Comparison of ENCODE assay signal across 12 mouse cellular contexts in genomic region chr5:120680918-120681317, GRCm38 (mm10). TPM values are rescaled to one million over a fixed set of nuclear protein-coding genes. Genes with fewer than 3 reads are reported as not detected.
DNase-seq lines count a peak whose midpoint lies in the region; ATAC-seq and TF ChIP-seq lines count a peak whose summit lies in the region.
"Had no signal": no experiment of that assay in that cellular context is flagged by ENCODE, and none has a peak within 500 bp of the region (broad histone marks: within the 10 kb centered on the region; RNA-seq: fewer than 3 reads in every experiment).

No protein-coding gene starts in this region.

- no peak overlapping the region for H3K4me3 ChIP-seq in liver, embryonic 12.5 days
- H3K4me3 ChIP-seq in liver, postnatal 0 days (ENCODE audit: low read depth, low read length), result no peak overlapping the region
- no peak overlapping the region for H3K4me3 ChIP-seq in embryonic facial prominence, embryonic 12.5 days
- no peak overlapping the region for H3K4me3 ChIP-seq in forebrain, postnatal 0 days (ENCODE audit: low read depth, low read length)
- no peak overlapping the region for H3K4me3 ChIP-seq in midbrain, embryonic 13.5 days (replicated peaks)

- no peak for DNase-seq in liver, postnatal 0 days
- peak; percentile 56 for DNase-seq in forebrain, postnatal 0 days
- DNase-seq in adrenal gland, postnatal 10 days, result no peak
- no peak for DNase-seq in heart, postnatal 36 days
- no peak for DNase-seq in adrenal gland, postnatal 36 days

- no peak for ATAC-seq in liver, embryonic 12.5 days
- ATAC-seq in liver, postnatal 0 days, result no peak
- no peak for ATAC-seq in embryonic facial prominence, embryonic 12.5 days (ENCODE audit: insufficient number of reproducible peaks, insufficient read depth, low FRiP score, low TSS enrichment)
- ATAC-seq in forebrain, postnatal 0 days, result no peak
- 0 out of 2 replicates have a peak, but pooled peaks have one; percentile 5 for ATAC-seq in midbrain, embryonic 13.5 days

- no peaks in the 10 kb centered on the region for H3K4me1 ChIP-seq in liver, embryonic 12.5 days
- H3K4me1 ChIP-seq in liver, postnatal 0 days (ENCODE audit: insufficient read depth), result 0 out of 2 replicates have a peak, but pooled peaks cover 3% of the 10 kb centered on the region
- peaks cover 18% of the 10 kb centered on the region for H3K4me1 ChIP-seq in embryonic facial prominence, embryonic 12.5 days
- H3K4me1 ChIP-seq in forebrain, postnatal 0 days (ENCODE audit: insufficient read depth), result peaks cover 16% of the 10 kb centered on the region
- H3K4me1 ChIP-seq in midbrain, embryonic 13.5 days (replicated peaks), result peaks cover 28% of the 10 kb centered on the region

- H3K27me3 ChIP-seq in liver, embryonic 12.5 days (replicated peaks), result peaks cover 75% of the 10 kb centered on the region
- peaks cover 28% of the 10 kb centered on the region for H3K27me3 ChIP-seq in liver, postnatal 0 days (ENCODE audit: insufficient read depth, low read length)
- peaks cover 41% of the 10 kb centered on the region for H3K27me3 ChIP-seq in embryonic facial prominence, embryonic 12.5 days
- H3K27me3 ChIP-seq in forebrain, postnatal 0 days (ENCODE audit: insufficient read depth, low read length), result no peaks in the 10 kb centered on the region
- peaks cover 34% of the 10 kb centered on the region for H3K27me3 ChIP-seq in midbrain, embryonic 13.5 days

- H3K9ac ChIP-seq in liver, embryonic 12.5 days, result no peak overlapping the region
- no peak overlapping the region for H3K9ac ChIP-seq in liver, postnatal 0 days (replicated peaks)
- H3K9ac ChIP-seq in embryonic facial prominence, embryonic 12.5 days, result 0 out of 2 replicates have a peak overlapping the region, but pooled peaks have one; percentile 1
- H3K9ac ChIP-seq in forebrain, postnatal 0 days, result no peak overlapping the region
- no peak overlapping the region for H3K9ac ChIP-seq in midbrain, embryonic 13.5 days (replicated peaks)

- H3K27ac ChIP-seq in liver, embryonic 12.5 days, result no peak overlapping the region
- no peak overlapping the region for H3K27ac ChIP-seq in liver, postnatal 0 days (ENCODE audit: low read depth)
- no peak overlapping the region for H3K27ac ChIP-seq in embryonic facial prominence, embryonic 12.5 days
- peak overlapping the region; percentile 86 for H3K27ac ChIP-seq in forebrain, postnatal 0 days (ENCODE audit: low read depth, low read length)
- peak overlapping the region; percentile 73 for H3K27ac ChIP-seq in midbrain, embryonic 13.5 days

- TF ChIP-seq CTCF in liver, postnatal 0 days (IDR thresholded peaks at IDR 0.05; ENCODE audit: low read depth), result no peak
- TF ChIP-seq CTCF in forebrain, postnatal 0 days (IDR thresholded peaks at IDR 0.05; ENCODE audit: low read depth), result no peak

- no peak for TF ChIP-seq EP300 in liver, postnatal 0 days (IDR thresholded peaks at IDR 0.05; ENCODE audit: low read depth)

- no peaks in the 10 kb centered on the region for H3K9me3 ChIP-seq in liver, embryonic 12.5 days (replicated peaks)
- H3K9me3 ChIP-seq in liver, postnatal 0 days (ENCODE audit: low read length), result no peaks in the 10 kb centered on the region
- no peaks in the 10 kb centered on the region for H3K9me3 ChIP-seq in embryonic facial prominence, embryonic 12.5 days
- H3K9me3 ChIP-seq in forebrain, postnatal 0 days (ENCODE audit: low read length), result no peaks in the 10 kb centered on the region
- no peaks in the 10 kb centered on the region for H3K9me3 ChIP-seq in midbrain, embryonic 13.5 days

- 0 out of 2 replicates have a peak overlapping the region, but pooled peaks have one; percentile 13 for H3K4me2 ChIP-seq in liver, embryonic 12.5 days
- no peak overlapping the region for H3K4me2 ChIP-seq in liver, postnatal 0 days (ENCODE audit: low read depth, low read length)
- H3K4me2 ChIP-seq in embryonic facial prominence, embryonic 12.5 days (replicated peaks), result peak overlapping the region; percentile 32
- H3K4me2 ChIP-seq in forebrain, postnatal 0 days (ENCODE audit: low read depth), result no peak overlapping the region
- peak overlapping the region; percentile 55; the same call in 1 of the 2 replicates for H3K4me2 ChIP-seq in midbrain, embryonic 13.5 days (replicated peaks)

- no peaks in the 10 kb centered on the region for H3K36me3 ChIP-seq in liver, embryonic 12.5 days
- no peaks in the 10 kb centered on the region for H3K36me3 ChIP-seq in liver, postnatal 0 days (replicated peaks; ENCODE audit: insufficient read depth, low read length)
- H3K36me3 ChIP-seq in embryonic facial prominence, embryonic 12.5 days, result no peaks in the 10 kb centered on the region
- H3K36me3 ChIP-seq in forebrain, postnatal 0 days (ENCODE audit: insufficient read depth), result peaks cover 45% of the 10 kb centered on the region
- H3K36me3 ChIP-seq in midbrain, embryonic 13.5 days, result peaks cover 20% of the 10 kb centered on the region

- 76% methylated on average over 18 of the region's 18 CpGs for WGBS in liver, embryonic 12.5 days (ENCODE audit: insufficient replicate concordance)
- WGBS in liver, postnatal 0 days (ENCODE audit: insufficient replicate concordance), result 85% methylated on average over 17 of the region's 18 CpGs
- 87% methylated on average over 18 of the region's 18 CpGs for WGBS in embryonic facial prominence, embryonic 12.5 days
- 76% methylated on average over 18 of the region's 18 CpGs for WGBS in forebrain, postnatal 0 days
- WGBS in midbrain, embryonic 13.5 days, result 82% methylated on average over 18 of the region's 18 CpGs

- intact Hi-C loops in heart, postnatal 36 days (cut with DNase I), result loop anchor here (1.0 kb wide), 1 partner anchor 65 kb away; no protein-coding TSS in a partner anchor

RNA-seq across cellular contexts. Expression of gene Dtx1, which starts 30.8 kb away (rescaled TPM):
- 0.37 and 0.67 TPM in 2 replicates for polyA plus RNA-seq in liver, embryonic 12.5 days (2016; fragmentation: Nextera tagmentation; extraction: Ambion mirVana)
- polyA plus RNA-seq in liver, postnatal 0 days (2015; fragmentation: Nextera tagmentation; extraction: Ambion mirVana), result 0.23 and 0.25 TPM in 2 replicates
- polyA plus RNA-seq in embryonic facial prominence, embryonic 12.5 days (2016; fragmentation: Nextera tagmentation; extraction: Ambion mirVana), result 8.9 and 9.1 TPM in 2 replicates
- total RNA-seq in forebrain, postnatal 0 days (2014; rRNA removed), result 154 and 193 TPM in 2 replicates
- 59.4 and 65.2 TPM in 2 replicates for polyA plus RNA-seq in forebrain, postnatal 0 days (2015; fragmentation: Nextera tagmentation; extraction: Ambion mirVana)
- 25.1 and 34.2 TPM in 2 replicates for polyA plus RNA-seq in midbrain, embryonic 13.5 days (2015; fragmentation: Nextera tagmentation; extraction: Ambion mirVana)
- 1 to 10 TPM; 7.4 to 9.2 TPM for total RNA-seq in adrenal gland, postnatal 10 days (2021)
- total RNA-seq in heart, postnatal 36 days (2021), result 1 to 10 TPM; 1.8 to 1.9 TPM
- total RNA-seq in adrenal gland, postnatal 36 days (2021), result 10 to 100 TPM in 1 of 2 experiments, 1 to 10 TPM in 1; 7.6 to 12.0 TPM
- total RNA-seq: hematopoietic stem cell, adult 5-6 weeks had no signal

RNA-seq across cellular contexts. Expression of gene Rasal1, which starts 32.3 kb away (rescaled TPM):
- 0.19 and 0.20 TPM in 2 replicates for polyA plus RNA-seq in liver, embryonic 12.5 days (2016; fragmentation: Nextera tagmentation; extraction: Ambion mirVana)
- polyA plus RNA-seq in liver, postnatal 0 days (2015; fragmentation: Nextera tagmentation; extraction: Ambion mirVana), result 0.20 and 0.36 TPM in 2 replicates
- polyA plus RNA-seq in embryonic facial prominence, embryonic 12.5 days (2016; fragmentation: Nextera tagmentation; extraction: Ambion mirVana), result 0.18 and 0.26 TPM in 2 replicates
- 25.9 and 36.8 TPM in 2 replicates for total RNA-seq in forebrain, postnatal 0 days (2014; rRNA removed)
- 14.0 and 20.0 TPM in 2 replicates for polyA plus RNA-seq in forebrain, postnatal 0 days (2015; fragmentation: Nextera tagmentation; extraction: Ambion mirVana)
- 0.15 TPM in 1 of 2 replicates, not detected in the other for polyA plus RNA-seq in midbrain, embryonic 13.5 days (2015; fragmentation: Nextera tagmentation; extraction: Ambion mirVana)
- total RNA-seq in adrenal gland, postnatal 10 days (2021), result 1 to 10 TPM; 6.9 to 8.9 TPM
- not detected for total RNA-seq in heart, postnatal 36 days (2021)
- 10 to 100 TPM; 10.9 to 14.0 TPM for total RNA-seq in adrenal gland, postnatal 36 days (2021)
- total RNA-seq: gastrocnemius, postnatal 36 days had no signal

RNA-seq across cellular contexts. Expression of gene Cfap73, which starts 46.9 kb away (rescaled TPM):
- polyA plus RNA-seq in liver, embryonic 12.5 days (2016; fragmentation: Nextera tagmentation; extraction: Ambion mirVana), result not detected in 2 replicates
- not detected in 2 replicates for polyA plus RNA-seq in liver, postnatal 0 days (2015; fragmentation: Nextera tagmentation; extraction: Ambion mirVana)
- not detected in 2 replicates for polyA plus RNA-seq in embryonic facial prominence, embryonic 12.5 days (2016; fragmentation: Nextera tagmentation; extraction: Ambion mirVana)
- 1.9 and 2.1 TPM in 2 replicates for total RNA-seq in forebrain, postnatal 0 days (2014; rRNA removed)
- polyA plus RNA-seq in forebrain, postnatal 0 days (2015; fragmentation: Nextera tagmentation; extraction: Ambion mirVana), result 0.68 and 1.2 TPM in 2 replicates
- polyA plus RNA-seq in midbrain, embryonic 13.5 days (2015; fragmentation: Nextera tagmentation; extraction: Ambion mirVana), result not detected in 2 replicates
- total RNA-seq in adrenal gland, postnatal 10 days (2021), result under 1 TPM in 1 of 2 experiments, not detected in 1; 0.42 TPM
- total RNA-seq in heart, postnatal 36 days (2021), result not detected
- total RNA-seq in adrenal gland, postnatal 36 days (2021), result 1 to 10 TPM in 1 of 2 experiments, not detected in 1; 2.0 TPM
- total RNA-seq: gastrocnemius, postnatal 36 days; hematopoietic stem cell, adult 5-6 weeks; left cerebral cortex, postnatal 25 days; MEL had no signal

Comparison
In these comparisons a context has a peak if more than half of its experiments do, and no peak if none do; other contexts are left out.
1. H3K4me2 ChIP-seq: peak in liver, embryonic 12.5 days (single experiment), embryonic facial prominence, embryonic 12.5 days (single experiment) and midbrain, embryonic 13.5 days (single experiment); none in liver, postnatal 0 days (single experiment) and forebrain, postnatal 0 days (single experiment).
2. H3K27ac ChIP-seq: peak in forebrain, postnatal 0 days (single experiment) and midbrain, embryonic 13.5 days (single experiment); none in liver, embryonic 12.5 days (single experiment), liver, postnatal 0 days (single experiment) and embryonic facial prominence, embryonic 12.5 days (single experiment).
3. RNA of gene Rasal1, which starts 32.3 kb away (polyA plus RNA-seq): 14.0 to 20.0 TPM in forebrain, postnatal 0 days; 0.18 to 0.26 TPM in embryonic facial prominence, embryonic 12.5 days, 0.19 to 0.20 TPM in liver, embryonic 12.5 days, 0.20 to 0.36 TPM in liver, postnatal 0 days and 0.15 TPM in midbrain, embryonic 13.5 days; every median in the first group is over 10 times any median in the second.